Mouse (Mus musculus) liver, embryonic 15.5 days (tissue): ENCODE results near the gene Axin2. TPM values are rescaled to one million over a fixed set of nuclear protein-coding genes. Genes with fewer than 3 reads are reported as not detected.

Experiments
- ATAC-seq: fragments of 200-750 bp; cut with Nextera tagmentation; 2 replicates; pipeline ENCODE4 v1.8.0; 2017; ENCODE audit warnings: moderate number of reproducible peaks, mild to moderate bottlenecking, moderate library complexity; ENCODE audit not compliant: insufficient read depth
- H3K27ac ChIP-seq: fragments of 300-500 bp; sonication (generic); replicated peaks from 2 replicates; pipeline ENCODE4 v1.5.1; 2015; ENCODE audit warnings: mild to moderate bottlenecking, inconsistent platforms
- H3K27me3 ChIP-seq: fragments of 300-500 bp; sonication (generic); 2 replicates; pipeline ENCODE4 v1.6.1; 2015; ENCODE audit warnings: mild to moderate bottlenecking, inconsistent platforms
- H3K36me3 ChIP-seq: fragments of 300-500 bp; sonication (generic); replicated peaks from 2 replicates; pipeline ENCODE4 v1.6.1; 2015; ENCODE audit warnings: moderate library complexity, mild to moderate bottlenecking, inconsistent platforms
- H3K4me1 ChIP-seq: fragments of 300-500 bp; sonication (generic); replicated peaks from 2 replicates; pipeline ENCODE4 v1.6.1; 2015; ENCODE audit warnings: inconsistent platforms
- H3K4me2 ChIP-seq: fragments of 300-500 bp; sonication (generic); 2 replicates; pipeline ENCODE4 v1.6.1; 2015; ENCODE audit warnings: moderate library complexity, mild to moderate bottlenecking, inconsistent platforms
- H3K4me3 ChIP-seq: fragments of 300-500 bp; sonication (generic); replicated peaks from 2 replicates; pipeline ENCODE4 v1.5.1; 2015; ENCODE audit warnings: mild to moderate bottlenecking, inconsistent platforms
- H3K9ac ChIP-seq: fragments of 300-500 bp; sonication (generic); 2 replicates; pipeline ENCODE4 v1.6.1; 2015; ENCODE audit warnings: moderate library complexity, mild to moderate bottlenecking, inconsistent platforms
- H3K9me3 ChIP-seq: fragments of 300-500 bp; sonication (generic); replicated peaks from 2 replicates; pipeline ENCODE4 v1.6.1; 2016; ENCODE audit warnings: inconsistent platforms
- WGBS: fragments of 180-500 bp; shearing (Covaris S2); methylation state at CpG from one replicate; pipeline ENCODE4 v1.1.7; 2015; ENCODE audit warnings: mixed read lengths; ENCODE audit not compliant: insufficient replicate concordance; 5-methylcytosine and 5-hydroxymethylcytosine counted together
- polyA plus RNA-seq: library from polyadenylated mRNA; unstranded; fragments of >200 nt; fragmentation: Nextera tagmentation; extraction: Ambion mirVana; gene quantifications from 2 replicates; pipeline ENCODE4 v1.2.1, GENCODE M21; 2015

Gene Axin2
- polyA plus RNA-seq, 1 experiment from 2014 or later = 0.10 TPM

DNA sequence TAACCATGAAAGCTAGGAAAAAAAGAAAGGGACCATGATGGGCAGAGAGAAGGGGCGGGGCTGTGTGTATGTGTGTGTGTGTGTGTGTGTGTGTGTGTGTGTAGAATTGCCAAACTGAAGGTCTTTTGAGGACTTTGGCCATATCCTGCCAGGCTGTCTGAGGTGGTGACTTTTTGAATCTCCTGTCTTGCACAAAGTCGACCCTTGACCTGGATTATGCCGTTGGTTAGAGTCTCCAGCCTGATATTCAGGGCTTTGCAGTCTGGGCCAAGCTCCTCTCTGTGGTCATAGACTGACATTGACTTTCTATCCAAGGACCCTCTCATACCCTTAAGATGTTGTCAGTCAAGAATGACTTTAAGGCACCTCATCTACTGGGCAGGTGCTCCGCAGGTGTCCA lies 35.8 kb downstream of the Axin2 start:
- Histone ChIP-seq H3K9me3 (no peaks in the 10 kb centered on the region), H3K4me1 (no peaks in the 10 kb centered on the region), H3K36me3 (no peaks in the 10 kb centered on the region), H3K9ac (no peak overlapping the region), H3K4me3 (no peak overlapping the region), H3K4me2 (no peak overlapping the region), H3K27me3 (no peaks in the 10 kb centered on the region), H3K27ac (no peak overlapping the region)
- WGBS = 63% methylated on average over 4 of the region's 4 CpGs
- ATAC-seq = no peak

DNA sequence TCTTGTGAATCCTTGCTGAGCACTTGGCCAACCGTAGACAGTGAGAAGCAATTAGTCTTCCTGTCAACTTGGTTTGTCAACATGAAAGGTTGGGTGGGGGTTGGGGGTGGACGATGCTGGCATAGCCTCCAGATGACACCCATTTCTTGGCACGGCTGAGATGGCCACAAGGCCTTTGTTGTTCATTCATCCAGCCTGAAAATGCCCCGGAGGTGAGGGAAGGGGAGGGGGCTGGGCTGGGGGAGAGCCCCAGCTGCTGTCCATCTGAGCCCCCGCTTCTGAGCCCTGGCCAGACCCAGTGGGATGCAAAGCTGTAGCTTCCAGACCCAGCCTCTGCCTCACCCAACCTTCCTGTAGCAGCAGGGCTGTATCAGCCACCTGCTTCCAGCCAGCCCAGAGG lies 38.2 kb downstream of the Axin2 start:
- WGBS = 49% methylated on average over 5 of the region's 5 CpGs
- no peak overlapping the region for H3K4me3 ChIP-seq
- H3K9ac ChIP-seq = no peak overlapping the region

DNA sequence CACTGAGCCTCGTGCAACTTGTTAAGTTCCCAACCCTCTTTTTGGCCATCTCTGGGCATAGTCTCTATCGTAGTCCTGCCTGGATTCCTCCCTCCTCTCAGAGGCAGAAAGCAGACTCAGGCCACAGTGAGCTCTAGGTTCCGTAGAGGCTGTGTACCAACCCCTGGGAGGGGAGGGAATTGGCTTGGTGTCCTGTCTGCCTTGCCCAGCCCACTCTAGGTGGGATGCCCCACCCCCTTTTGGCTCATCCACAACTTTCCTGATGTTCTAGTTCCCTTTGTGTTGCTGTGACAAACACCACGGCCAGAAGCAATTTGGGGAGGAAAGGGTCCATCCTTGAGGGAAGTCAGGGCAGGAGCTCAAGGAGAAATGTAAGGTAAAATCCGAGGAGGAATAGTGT lies 39.0 kb downstream of the Axin2 start:
- Histone ChIP-seq H3K36me3 (no peaks in the 10 kb centered on the region), H3K4me3 (no peak overlapping the region), H3K27me3 (no peaks in the 10 kb centered on the region), H3K4me2 (no peak overlapping the region), H3K4me1 (no peaks in the 10 kb centered on the region), H3K9me3 (no peaks in the 10 kb centered on the region), H3K9ac (no peak overlapping the region), H3K27ac (no peak overlapping the region)
- WGBS = 38% methylated on average over 5 of the region's 5 CpGs
- ATAC-seq = no peak

More for the DNA sequence above, 38.2 kb downstream of the Axin2 start:
- Histone ChIP-seq H3K36me3 (no peaks in the 10 kb centered on the region), H3K9me3 (no peaks in the 10 kb centered on the region), H3K4me1 (no peaks in the 10 kb centered on the region), H3K27ac (no peak overlapping the region), H3K4me2 (no peak overlapping the region), H3K27me3 (no peaks in the 10 kb centered on the region)
- ATAC-seq = no peak

DNA sequence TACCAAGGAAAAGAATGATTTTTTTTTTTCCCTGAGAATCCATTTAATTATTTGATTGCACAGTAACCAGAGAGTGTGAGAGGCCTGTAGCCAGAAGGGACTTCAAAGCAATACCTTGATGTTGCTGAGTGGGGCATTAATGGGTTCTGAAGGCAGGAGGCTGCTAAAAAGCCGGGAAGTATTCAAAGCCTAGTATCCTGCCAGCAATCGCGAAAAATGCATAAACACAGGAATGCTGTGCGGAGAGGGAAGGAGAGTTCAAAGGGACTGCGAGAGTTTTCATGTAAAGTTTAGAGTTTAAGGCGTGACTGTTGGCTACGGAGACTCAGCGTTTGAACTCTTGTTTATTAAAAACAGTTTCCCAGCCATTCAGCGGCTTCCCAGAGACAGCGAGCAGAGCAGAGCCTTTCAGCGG lies 41.5 kb downstream of the Axin2 start:
- H3K27me3 ChIP-seq = no peaks in the 10 kb centered on the region
- no peak overlapping the region for H3K9ac ChIP-seq
- no peak overlapping the region for H3K4me3 ChIP-seq
- no peak overlapping the region for H3K4me2 ChIP-seq
- no peaks in the 10 kb centered on the region for H3K36me3 ChIP-seq
- 19% methylated on average over 11 of the region's 11 CpGs for WGBS
- no peak overlapping the region for H3K27ac ChIP-seq
- H3K4me1 ChIP-seq = no peaks in the 10 kb centered on the region
- H3K9me3 ChIP-seq = no peaks in the 10 kb centered on the region
- ATAC-seq = no peak

DNA sequence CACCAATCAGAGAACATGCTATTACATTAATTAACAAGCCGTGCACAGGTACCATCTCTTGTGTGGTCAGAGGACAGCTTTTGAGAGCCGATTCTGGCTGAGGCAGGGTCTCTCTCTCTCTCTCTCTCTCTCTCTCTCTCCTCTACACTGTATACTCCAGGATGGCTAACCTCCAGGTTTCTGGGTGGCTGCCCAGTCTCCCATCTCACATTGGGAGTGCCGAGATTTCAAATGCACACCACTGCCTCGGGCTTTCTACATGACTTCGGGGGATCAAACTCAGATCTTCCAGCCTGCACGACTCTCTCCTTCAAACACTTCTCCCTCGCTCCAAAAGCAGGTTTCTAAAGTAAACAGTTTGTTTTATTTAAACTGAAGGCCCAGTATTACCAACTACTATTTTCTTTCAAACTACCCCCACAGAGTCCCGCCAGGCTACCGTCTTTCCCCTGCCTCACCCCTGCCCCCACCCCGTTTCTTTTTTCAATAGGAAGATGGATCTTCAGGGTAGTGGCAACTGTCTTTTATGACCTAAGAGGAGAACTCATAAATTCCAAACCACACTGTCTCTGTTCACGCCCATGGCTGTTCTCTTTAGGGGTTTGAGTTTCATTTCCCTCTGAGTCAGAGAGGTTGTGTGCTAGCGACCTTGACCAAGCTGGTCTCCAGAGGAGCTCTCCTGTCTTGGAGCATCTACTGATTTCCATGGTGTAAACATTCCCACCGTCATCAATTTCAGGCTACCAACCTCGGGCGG lies 43.5 kb downstream of the Axin2 start:
- no peak overlapping the region for H3K9ac ChIP-seq
- H3K9me3 ChIP-seq = no peaks in the 10 kb centered on the region
- H3K4me2 ChIP-seq = no peak overlapping the region
- no peaks in the 10 kb centered on the region for H3K4me1 ChIP-seq
- 58% methylated on average over 15 of the region's 15 CpGs for WGBS
- H3K36me3 ChIP-seq = no peaks in the 10 kb centered on the region
- no peaks in the 10 kb centered on the region for H3K27me3 ChIP-seq
- ATAC-seq = no peak
- no peak overlapping the region for H3K27ac ChIP-seq
- no peak overlapping the region for H3K4me3 ChIP-seq

DNA sequence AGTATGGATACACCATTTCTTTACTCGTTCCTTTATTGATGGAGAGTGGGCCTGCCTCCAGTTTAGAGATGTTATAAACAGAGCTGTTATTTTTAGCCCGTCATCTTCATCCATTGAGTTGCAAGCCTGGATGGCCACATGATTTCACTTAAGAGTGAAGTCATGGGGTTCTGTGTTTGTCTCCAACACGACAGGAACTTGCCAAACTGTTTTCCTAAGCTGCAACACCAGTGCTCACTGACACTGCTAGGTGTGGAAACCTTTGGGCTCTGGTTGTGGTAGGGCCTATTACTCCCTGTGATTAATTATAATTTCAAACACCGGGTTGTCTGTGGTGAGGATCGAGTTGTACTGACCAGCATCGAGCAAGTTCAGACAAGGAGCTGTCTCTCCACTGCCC lies 45.6 kb downstream of the Axin2 start:
- 55% methylated on average over 6 of the region's 6 CpGs for WGBS
- Histone ChIP-seq H3K27ac (no peak overlapping the region), H3K36me3 (no peaks in the 10 kb centered on the region), H3K4me3 (no peak overlapping the region), H3K9ac (no peak overlapping the region), H3K9me3 (no peaks in the 10 kb centered on the region), H3K4me2 (no peak overlapping the region), H3K4me1 (no peaks in the 10 kb centered on the region), H3K27me3 (no peaks in the 10 kb centered on the region)
- ATAC-seq = no peak

DNA sequence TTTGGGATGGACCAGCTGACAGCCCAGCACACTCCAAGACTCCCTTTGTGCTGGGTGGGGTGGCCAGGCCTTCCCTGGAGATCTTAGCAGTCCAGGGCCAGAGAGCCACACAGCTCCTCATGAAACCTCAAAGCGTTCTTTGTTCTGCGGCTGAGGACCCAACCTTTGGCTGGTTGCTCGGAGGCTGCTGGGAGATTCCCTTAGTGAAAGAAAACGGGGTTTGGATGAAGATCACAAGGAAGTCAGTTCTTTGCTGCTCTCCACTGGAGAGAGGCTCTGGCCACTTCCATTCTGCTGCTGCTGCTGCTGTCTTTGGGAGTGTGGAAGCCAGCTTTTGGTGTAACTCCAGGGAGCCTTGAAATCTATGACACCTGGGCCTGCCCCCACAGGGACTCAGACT lies 53.3 kb downstream of the Axin2 start:
- no peak for ATAC-seq
- no peak overlapping the region for H3K4me3 ChIP-seq
- no peaks in the 10 kb centered on the region for H3K36me3 ChIP-seq
- 51% methylated on average over 4 of the region's 4 CpGs for WGBS
- no peak overlapping the region for H3K4me2 ChIP-seq
- H3K9ac ChIP-seq = no peak overlapping the region
- no peaks in the 10 kb centered on the region for H3K9me3 ChIP-seq
- no peaks in the 10 kb centered on the region for H3K27me3 ChIP-seq
- H3K4me1 ChIP-seq = no peaks in the 10 kb centered on the region
- H3K27ac ChIP-seq = no peak overlapping the region

DNA sequence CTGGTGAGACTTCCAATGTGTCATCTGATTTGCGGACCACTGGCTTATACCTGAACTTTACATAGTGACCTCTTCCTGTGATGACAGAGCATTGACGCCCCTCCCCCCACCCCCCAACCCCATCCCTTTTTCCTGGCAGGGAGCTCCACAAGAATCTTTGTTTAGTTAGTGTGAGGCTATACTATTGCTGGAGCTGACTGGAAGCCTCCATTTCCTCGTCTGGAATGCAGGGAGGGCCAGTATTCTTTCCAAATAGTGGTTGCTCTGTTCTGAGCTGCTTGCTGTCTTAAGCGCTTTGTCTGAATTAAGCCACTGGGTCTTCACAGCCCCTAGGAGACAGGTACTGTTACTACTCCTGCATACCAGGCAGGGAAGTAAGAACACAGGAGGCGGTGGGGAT lies 53.7 kb downstream of the Axin2 start:
- Histone ChIP-seq H3K4me3 (no peak overlapping the region), H3K4me2 (no peak overlapping the region), H3K36me3 (no peaks in the 10 kb centered on the region), H3K4me1 (no peaks in the 10 kb centered on the region), H3K9ac (no peak overlapping the region), H3K9me3 (no peaks in the 10 kb centered on the region), H3K27me3 (no peaks in the 10 kb centered on the region), H3K27ac (no peak overlapping the region)
- 40% methylated on average over 5 of the region's 5 CpGs for WGBS
- no peak for ATAC-seq

DNA sequence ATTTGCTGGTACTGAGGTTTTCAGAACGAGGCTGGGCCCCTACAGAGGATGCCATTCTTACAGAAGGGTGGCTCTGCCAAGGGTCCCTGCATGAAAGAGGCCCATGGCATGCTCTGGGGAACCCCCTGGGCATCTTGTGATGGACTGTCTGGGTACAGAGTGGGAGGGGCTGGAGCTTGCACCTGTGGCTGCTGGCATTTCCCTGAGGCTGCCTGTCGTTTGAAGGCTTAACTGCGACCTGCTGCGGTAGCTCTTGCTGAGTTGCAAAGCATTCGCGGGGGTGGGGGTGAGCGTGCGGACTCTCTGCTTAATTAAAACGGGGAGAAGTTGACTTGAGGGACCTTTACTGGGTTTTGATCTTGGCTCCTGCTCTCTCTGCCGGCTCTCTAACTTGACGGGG lies 55.4 kb downstream of the Axin2 start:
- no peak overlapping the region for H3K4me2 ChIP-seq
- H3K27ac ChIP-seq = no peak overlapping the region
- H3K27me3 ChIP-seq = no peaks in the 10 kb centered on the region
- H3K4me1 ChIP-seq = no peaks in the 10 kb centered on the region
- no peak overlapping the region for H3K4me3 ChIP-seq
- no peaks in the 10 kb centered on the region for H3K9me3 ChIP-seq
- ATAC-seq = no peak
- 28% methylated on average over 11 of the region's 11 CpGs for WGBS
- H3K36me3 ChIP-seq = no peaks in the 10 kb centered on the region
- H3K9ac ChIP-seq = no peak overlapping the region

DNA sequence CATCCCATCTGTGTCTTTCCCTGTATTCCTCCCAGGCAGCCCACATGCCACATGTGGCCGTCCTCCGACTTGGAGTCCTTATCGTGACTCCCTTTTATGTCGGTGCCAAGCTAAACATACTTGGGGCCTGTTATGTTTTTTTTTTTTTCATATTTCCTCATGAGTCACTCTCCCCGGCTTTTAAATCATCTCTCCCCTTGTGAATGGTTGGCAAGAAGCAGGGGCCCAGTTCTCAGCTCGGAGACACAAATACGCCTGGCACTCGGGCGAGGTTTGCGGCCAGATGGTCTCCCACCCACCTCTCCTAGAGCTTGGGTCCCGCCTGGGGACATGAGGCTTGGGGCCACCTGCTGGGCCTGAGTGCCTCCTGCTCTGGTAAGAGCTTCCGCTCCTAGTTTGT lies 60.4 kb downstream of the Axin2 start:
- WGBS = 77% methylated on average over 12 of the region's 12 CpGs
- Histone ChIP-seq H3K27me3 (no peaks in the 10 kb centered on the region), H3K4me3 (no peak overlapping the region), H3K9me3 (no peaks in the 10 kb centered on the region), H3K27ac (no peak overlapping the region), H3K4me1 (no peaks in the 10 kb centered on the region), H3K36me3 (no peaks in the 10 kb centered on the region), H3K9ac (no peak overlapping the region), H3K4me2 (no peak overlapping the region)
- no peak for ATAC-seq

DNA sequence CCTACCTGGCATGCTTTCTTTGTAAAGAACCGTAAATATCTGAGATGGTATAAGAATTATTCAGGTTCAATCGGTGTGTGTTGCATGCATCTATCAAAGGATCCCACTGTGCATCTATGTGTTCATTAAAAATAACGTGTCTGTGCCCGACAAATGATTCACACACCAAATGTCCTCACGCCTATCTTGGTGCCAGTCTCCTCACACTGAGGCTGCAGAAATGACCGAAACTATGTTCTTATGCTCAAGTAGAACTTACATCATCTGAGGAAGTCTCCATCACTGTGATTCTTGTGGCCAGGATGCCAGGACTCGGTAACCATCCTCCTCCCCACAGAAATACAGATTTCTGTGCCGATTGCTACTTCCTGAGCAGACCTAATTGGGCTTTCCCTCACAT lies 60.9 kb downstream of the Axin2 start:
- H3K4me2 ChIP-seq = no peak overlapping the region
- ATAC-seq = no peak
- H3K9ac ChIP-seq = no peak overlapping the region
- no peaks in the 10 kb centered on the region for H3K36me3 ChIP-seq
- H3K27ac ChIP-seq = no peak overlapping the region
- H3K27me3 ChIP-seq = no peaks in the 10 kb centered on the region
- H3K4me1 ChIP-seq = no peaks in the 10 kb centered on the region
- 67% methylated on average over 8 of the region's 8 CpGs for WGBS
- no peaks in the 10 kb centered on the region for H3K9me3 ChIP-seq
- no peak overlapping the region for H3K4me3 ChIP-seq

DNA sequence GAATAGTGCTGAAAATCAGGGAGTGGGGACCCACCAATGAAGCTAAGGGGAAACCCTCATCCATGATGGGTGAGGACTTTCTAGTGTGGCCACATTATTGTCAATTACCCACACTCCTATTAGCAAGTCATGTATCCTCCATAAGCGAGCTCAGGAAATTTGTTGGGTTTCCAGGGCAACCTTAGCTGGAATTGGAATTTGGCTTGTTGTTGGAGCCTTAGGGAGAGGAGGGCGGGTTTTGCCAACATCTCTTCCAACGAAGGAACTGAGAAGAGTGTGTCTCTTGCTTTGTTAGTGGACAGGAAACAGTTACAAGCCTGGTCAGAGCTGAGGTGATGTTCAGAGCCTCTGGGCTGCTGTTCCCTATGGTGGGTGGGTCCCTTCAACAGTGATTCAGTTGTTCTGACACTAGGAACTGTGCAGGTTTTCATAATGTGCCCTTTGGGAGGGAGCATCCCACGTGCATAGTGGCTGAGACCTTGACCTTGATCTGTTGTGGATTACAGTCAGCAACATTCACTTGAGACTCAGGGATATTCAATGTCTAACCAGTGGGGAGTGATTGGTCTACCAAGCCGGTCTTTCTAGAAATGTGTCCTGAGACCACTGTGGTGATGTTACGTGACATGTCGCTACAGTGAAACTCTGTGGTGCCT lies 63.4 kb downstream of the Axin2 start:
- H3K9me3 ChIP-seq = no peaks in the 10 kb centered on the region
- no peak overlapping the region for H3K9ac ChIP-seq
- H3K27me3 ChIP-seq = no peaks in the 10 kb centered on the region
- H3K36me3 ChIP-seq = no peaks in the 10 kb centered on the region
- ATAC-seq = no peak
- no peaks in the 10 kb centered on the region for H3K4me1 ChIP-seq
- no peak overlapping the region for H3K27ac ChIP-seq
- H3K4me3 ChIP-seq = no peak overlapping the region
- no peak overlapping the region for H3K4me2 ChIP-seq
- WGBS = 57% methylated on average over 7 of the region's 7 CpGs
